Mouse (Mus musculus) limb, embryonic 14.5 days (tissue): ENCODE data around the gene Cacng2. TPM values are rescaled to one million over a fixed set of nuclear protein-coding genes. Genes with fewer than 3 reads are reported as not detected.

ENCODE experiments used
- ATAC-seq: fragments of 200-750 bp; cut with Nextera tagmentation; 2 replicates; pipeline ENCODE4 v1.8.0; 2017; ENCODE audit warnings: low read depth, moderate number of reproducible peaks, moderate TSS enrichment; ENCODE audit not compliant: low FRiP score
- DNase-seq: peaks from one replicate; pipeline ENCODE4 v3.0.0-alpha.2; 2015; ENCODE audit warnings: low spot score
- H3K27ac ChIP-seq: fragments of 300-500 bp; sonication (generic); replicated peaks from 2 replicates; pipeline ENCODE4 v1.5.1; 2014; ENCODE audit warnings: low read depth, mild to moderate bottlenecking, low read length, moderate library complexity, mixed read lengths
- H3K27me3 ChIP-seq: fragments of 300-500 bp; sonication (generic); 2 replicates; pipeline ENCODE4 v1.6.1; 2014; ENCODE audit warnings: low read length, mixed read lengths; ENCODE audit not compliant: control insufficient read depth, insufficient read depth
- H3K36me3 ChIP-seq: fragments of 300-500 bp; sonication (generic); 2 replicates; pipeline ENCODE4 v1.6.1; 2014; ENCODE audit warnings: mild to moderate bottlenecking, low read length, moderate library complexity, mixed read lengths; ENCODE audit not compliant: control insufficient read depth, insufficient read depth
- H3K4me1 ChIP-seq: fragments of 300-500 bp; sonication (generic); 2 replicates; pipeline ENCODE4 v1.6.1; 2014; ENCODE audit warnings: antibody characterized with exemption, low read length, mixed read lengths; ENCODE audit not compliant: control insufficient read depth, insufficient read depth
- H3K4me2 ChIP-seq: fragments of 300-500 bp; sonication (generic); replicated peaks from 2 replicates; pipeline ENCODE4 v1.6.1; 2014; ENCODE audit warnings: low read depth, mild to moderate bottlenecking, low read length, moderate library complexity; ENCODE audit not compliant: severe bottlenecking
- H3K4me3 ChIP-seq: fragments of 300-500 bp; sonication (generic); replicated peaks from 2 replicates; pipeline ENCODE4 v1.5.1; 2014; ENCODE audit warnings: low read length
- H3K9ac ChIP-seq: fragments of 300-500 bp; sonication (generic); 2 replicates; pipeline ENCODE4 v1.6.1; 2014; ENCODE audit warnings: mild to moderate bottlenecking, low read depth, low read length, moderate library complexity; ENCODE audit not compliant: severe bottlenecking
- H3K9me3 ChIP-seq: fragments of 300-500 bp; sonication (generic); 2 replicates; pipeline ENCODE4 v1.6.1; 2016; ENCODE audit warnings: low read length; ENCODE audit not compliant: control insufficient read depth
- POLR2A ChIP-seq: fragments of 200-500 bp; IDR thresholded peaks from 2 replicates; pipeline ENCODE4 v1.8.0; 2012; ENCODE audit warnings: inconsistent platforms, mild to moderate bottlenecking, moderate library complexity, borderline replicate concordance; ENCODE audit not compliant: insufficient read depth, insufficient read length; ENCODE audit errors: extremely low read depth
- WGBS: fragments of 180-500 bp; shearing (Covaris S2); extraction: QIAGEN DNeasy Blood & Tissue Kit; methylation state at CpG from one replicate; pipeline ENCODE4 v1.1.7; 2014; 5-methylcytosine and 5-hydroxymethylcytosine counted together
- polyA plus RNA-seq, 2 experiments: library from polyadenylated mRNA; depleted of rRNA in 1 of 2; stranded (reverse) in 1 of 2; unstranded in 1 of 2; fragments of >200 nt; fragmentation: Nextera tagmentation in 1 of 2; extraction: Ambion mirVana in 1 of 2; gene quantifications; 2 replicates each; pipeline versions ENCODE4 v1.2.1 to v1.2.3; 2012 to 2014

Gene Cacng2
- polyA plus RNA-seq, 2 experiments, result 0.03 TPM; not detected in 1

GRCm38 (mm10) chr15:77983391-77983790, 136.4 kb downstream of the Cacng2 start:
- Histone ChIP-seq H3K36me3 (no peaks in the 10 kb centered on the region), H3K4me3 (no peak overlapping the region), H3K27me3 (no peaks in the 10 kb centered on the region), H3K9me3 (no peaks in the 10 kb centered on the region), H3K4me1 (no peaks in the 10 kb centered on the region), H3K9ac (no peak overlapping the region), H3K27ac (no peak overlapping the region), H3K4me2 (no peak overlapping the region)
- WGBS, result 34% methylated on average over 3 of the region's 3 CpGs
- no peak for TF ChIP-seq POLR2A
- DNase-seq, result no peak
- no peak for ATAC-seq

GRCm38 (mm10) chr15:77982195-77982939, 137.5 kb downstream of the Cacng2 start:
- Histone ChIP-seq H3K27ac (no peak overlapping the region), H3K27me3 (no peaks in the 10 kb centered on the region), H3K9ac (no peak overlapping the region), H3K4me2 (no peak overlapping the region), H3K9me3 (no peaks in the 10 kb centered on the region), H3K4me3 (no peak overlapping the region), H3K4me1 (no peaks in the 10 kb centered on the region), H3K36me3 (no peaks in the 10 kb centered on the region)
- no peak for TF ChIP-seq POLR2A
- WGBS, result 28% methylated on average over 18 of the region's 18 CpGs
- ATAC-seq (no peak), DNase-seq (no peak)

GRCm38 (mm10) chr15:77981181-77981680, 138.6 kb downstream of the Cacng2 start:
- ATAC-seq, result no peak
- no peaks in the 10 kb centered on the region for H3K9me3 ChIP-seq
- no peaks in the 10 kb centered on the region for H3K36me3 ChIP-seq
- no peaks in the 10 kb centered on the region for H3K4me1 ChIP-seq
- H3K9ac ChIP-seq, result no peak overlapping the region
- H3K4me2 ChIP-seq, result no peak overlapping the region
- no peak overlapping the region for H3K27ac ChIP-seq
- 71% methylated on average over 5 of the region's 5 CpGs for WGBS
- no peaks in the 10 kb centered on the region for H3K27me3 ChIP-seq
- no peak for TF ChIP-seq POLR2A
- no peak overlapping the region for H3K4me3 ChIP-seq
- no peak for DNase-seq

DNA sequence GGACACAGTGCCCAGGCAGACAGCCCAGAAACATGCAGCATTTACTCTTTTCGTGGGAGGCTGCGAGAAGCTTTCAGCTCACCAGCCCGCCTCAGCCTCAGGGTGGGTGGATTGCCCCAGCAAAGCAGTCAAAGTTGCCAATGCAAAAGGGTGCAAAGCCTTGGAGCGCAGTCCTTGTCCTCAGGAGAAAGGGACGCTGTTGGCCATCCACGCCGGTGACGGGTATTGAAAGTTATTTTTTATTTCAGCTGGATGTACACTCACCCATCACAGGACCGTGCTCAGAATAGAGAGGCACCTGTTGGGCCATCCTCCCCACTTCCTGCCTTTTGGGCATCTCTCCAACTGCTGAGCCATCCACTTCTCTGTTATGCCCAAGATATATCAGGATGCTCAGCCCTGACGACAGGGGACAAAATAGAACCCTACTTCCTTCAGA, 140.4 kb downstream of the Cacng2 start:
- no peak for DNase-seq
- no peaks in the 10 kb centered on the region for H3K27me3 ChIP-seq
- ATAC-seq, result no peak
- no peak for TF ChIP-seq POLR2A
- no peak overlapping the region for H3K9ac ChIP-seq
- H3K4me1 ChIP-seq, result no peaks in the 10 kb centered on the region
- 90% methylated on average over 10 of the region's 10 CpGs for WGBS
- H3K9me3 ChIP-seq, result no peaks in the 10 kb centered on the region
- H3K4me3 ChIP-seq, result no peak overlapping the region
- no peak overlapping the region for H3K27ac ChIP-seq
- H3K4me2 ChIP-seq, result no peak overlapping the region
- no peaks in the 10 kb centered on the region for H3K36me3 ChIP-seq

GRCm38 (mm10) chr15:77977663-77978062, 142.2 kb downstream of the Cacng2 start:
- Histone ChIP-seq H3K9ac (no peak overlapping the region), H3K27me3 (no peaks in the 10 kb centered on the region), H3K4me3 (no peak overlapping the region), H3K27ac (no peak overlapping the region), H3K9me3 (no peaks in the 10 kb centered on the region), H3K4me1 (no peaks in the 10 kb centered on the region), H3K4me2 (no peak overlapping the region), H3K36me3 (no peaks in the 10 kb centered on the region)
- no peak for TF ChIP-seq POLR2A
- ATAC-seq (no peak), DNase-seq (no peak)
- WGBS, result 65% methylated on average over 3 of the region's 3 CpGs
